Mouse (Mus musculus) left cerebral cortex, postnatal 36 days (tissue): ENCODE results near the gene Lrfn4. TPM values are rescaled to one million over a fixed set of nuclear protein-coding genes. Genes with fewer than 3 reads are reported as not detected.
"Not testable (repeated sequence)": the region's sequence is repeated elsewhere in the genome, so short reads cannot be mapped to it uniquely, and the experiment has no call there.

Experiments used
- DNase-seq, 2 experiments: peaks; one replicate each; pipeline ENCODE4 v3.0.0; 2021 to 2022; ENCODE audit warnings: low spot score in 2 of 2, mixed read lengths in 1 of 2
- intact Hi-C: fragments of 180-260 bp; cut with DNase I; formaldehyde crosslinking; loops from one replicate; pipeline ENCODE4 v1.15.1; 2025
- total RNA-seq, 2 experiments: library from RNA; stranded (reverse); gene quantifications; 2 replicates each; pipeline ENCODE4 v1.2.3; 2021

The Lrfn4 gene
- total RNA-seq, 2 experiments from 2014 or later = 43.2 to 48.6 TPM

GRCm38 (mm10) chr19:4613464-4614304 is 1.8 kb downstream of the Lrfn4 start:
- intact Hi-C loops = no loop called here
- no peak for DNase-seq

- no peak for DNase-seq
- intact Hi-C loops = no loop called here
Measured at GRCm38 (mm10) chr19:4612181-4612961, 3.1 kb downstream of the Lrfn4 start.

GRCm38 (mm10) chr19:4610109-4610508 is 5.4 kb downstream of the Lrfn4 start:
- intact Hi-C loops = no loop called here

GRCm38 (mm10) chr19:4608511-4608910 is 7.0 kb downstream of the Lrfn4 start:
- intact Hi-C loops = no loop called here
- DNase-seq = no peak

More at GRCm38 (mm10) chr19:4610109-4610508, 5.4 kb downstream of the Lrfn4 start:
- no peak for DNase-seq

GRCm38 (mm10) chr19:4607406-4607805 is 8.1 kb downstream of the Lrfn4 start:
- DNase-seq = no peak
- intact Hi-C loops = no loop called here

GRCm38 (mm10) chr19:4605654-4606053 is 9.8 kb downstream of the Lrfn4 start:
- DNase-seq = no peak
- intact Hi-C loops = no loop called here

GRCm38 (mm10) chr19:4603801-4604723 is 11.4 kb downstream of the Lrfn4 start:
- DNase-seq = no peak
- intact Hi-C loops = no loop called here

GRCm38 (mm10) chr19:4602459-4602858 is 13.0 kb downstream of the Lrfn4 start:
- intact Hi-C loops = no loop called here
- no peak for DNase-seq

- DNase-seq = no peak
- intact Hi-C loops = no loop called here
Measured at GRCm38 (mm10) chr19:4596071-4596470, 19.4 kb downstream of the Lrfn4 start.

- intact Hi-C loops = no loop called here
- DNase-seq = no peak
Measured at GRCm38 (mm10) chr19:4593792-4594522, 21.5 kb downstream of the Lrfn4 start.

GRCm38 (mm10) chr19:4590025-4590424 is 25.4 kb downstream of the Lrfn4 start:
- intact Hi-C loops = no loop called here

GRCm38 (mm10) chr19:4589081-4589480 is 26.4 kb downstream of the Lrfn4 start:
- no peak for DNase-seq
- intact Hi-C loops = no loop called here

More at GRCm38 (mm10) chr19:4590025-4590424, 25.4 kb downstream of the Lrfn4 start:
- DNase-seq = no peak

- DNase-seq = no peak
- intact Hi-C loops = no loop called here
Measured at GRCm38 (mm10) chr19:4588430-4588829, 27.0 kb downstream of the Lrfn4 start.

- peak in 1 of 2 experiments; percentile 39 for DNase-seq
- intact Hi-C loops = no loop called here
Measured at GRCm38 (mm10) chr19:4587426-4587825, 28.0 kb downstream of the Lrfn4 start.

GRCm38 (mm10) chr19:4586783-4587182 is 28.7 kb downstream of the Lrfn4 start:
- intact Hi-C loops, DNase-seq: not testable (repeated sequence)

GRCm38 (mm10) chr19:4583856-4584255 is 31.6 kb downstream of the Lrfn4 start:
- no peak for DNase-seq
- intact Hi-C loops = no loop called here

GRCm38 (mm10) chr19:4579296-4579695 is 36.2 kb downstream of the Lrfn4 start:
- DNase-seq = no peak
- intact Hi-C loops = no loop called here

- no peak for DNase-seq
- intact Hi-C loops = no loop called here
Measured at GRCm38 (mm10) chr19:4578799-4579198, 36.7 kb downstream of the Lrfn4 start.

- intact Hi-C loops = no loop called here
Measured at GRCm38 (mm10) chr19:4573241-4573640, 42.2 kb downstream of the Lrfn4 start.

More at GRCm38 (mm10) chr19:4573241-4573640, 42.2 kb downstream of the Lrfn4 start:
- no peak for DNase-seq
